In genomic region chr12:117159669-117160210, GRCm38 (mm10) we compare ENCODE assay signal across 10 mouse cellular contexts.
A peak's percentile ranks its signal among the peaks of the same experiment; 100 is the strongest.
DNase-seq lines count a peak whose midpoint lies in the region; ATAC-seq and TF ChIP-seq lines count a peak whose summit lies in the region.
"Had no signal": no experiment of that assay in that cellular context is flagged by ENCODE, and none has a peak within 500 bp of the region (broad histone marks: within the 10 kb centered on the region; RNA-seq: fewer than 3 reads in every experiment).

No protein-coding gene starts in this region.

- peaks cover 25% of the 10 kb centered on the region for H3K4me1 ChIP-seq in embryonic facial prominence, embryonic 13.5 days
- H3K4me1 ChIP-seq in intestine, embryonic 14.5 days (replicated peaks; ENCODE audit: control insufficient read depth, insufficient read depth, low read length), result peaks cover 10% of the 10 kb centered on the region; the same call in 1 of the 2 replicates
- H3K4me1 ChIP-seq in neural tube, embryonic 13.5 days (replicated peaks), result peaks cover 73% of the 10 kb centered on the region

- no peak for TF ChIP-seq CTCF in layer of hippocampus, adult 2 months (conservative IDR thresholded peaks at IDR 0.05)

- intact Hi-C loops in left cerebral cortex, postnatal 25 days (cut with DNase I), result loop anchor here (5.0 to 10.0 kb wide), 2 partner anchors 168 to 195 kb away; no protein-coding TSS in a partner anchor

- no peak overlapping the region; the same call in 1 of the 2 replicates for H3K27ac ChIP-seq in layer of hippocampus, adult 2 months
- H3K27ac ChIP-seq in embryonic facial prominence, embryonic 13.5 days, result no peak overlapping the region
- H3K27ac ChIP-seq in intestine, embryonic 14.5 days (ENCODE audit: low read depth), result no peak overlapping the region
- H3K27ac ChIP-seq in neural tube, embryonic 13.5 days (replicated peaks), result peak overlapping the region; percentile 75

- no peaks in the 10 kb centered on the region for H3K9me3 ChIP-seq in embryonic facial prominence, embryonic 13.5 days
- no peaks in the 10 kb centered on the region for H3K9me3 ChIP-seq in intestine, embryonic 14.5 days (ENCODE audit: control insufficient read depth, low read length)
- no peaks in the 10 kb centered on the region for H3K9me3 ChIP-seq in neural tube, embryonic 13.5 days

- H3K36me3 ChIP-seq in embryonic facial prominence, embryonic 13.5 days, result no peaks in the 10 kb centered on the region
- H3K36me3 ChIP-seq in intestine, embryonic 14.5 days (ENCODE audit: control insufficient read depth, insufficient read depth, low read length), result no peaks in the 10 kb centered on the region
- H3K36me3 ChIP-seq in neural tube, embryonic 13.5 days, result no peaks in the 10 kb centered on the region

- peak overlapping the region; percentile 57 for H3K4me2 ChIP-seq in embryonic facial prominence, embryonic 13.5 days
- H3K4me2 ChIP-seq in intestine, embryonic 14.5 days (ENCODE audit: low read length), result peak overlapping the region; percentile 40; the same call in 1 of the 2 replicates
- peak overlapping the region; percentile 57 for H3K4me2 ChIP-seq in neural tube, embryonic 13.5 days

- peak overlapping the region; percentile 44 for H3K4me3 ChIP-seq in layer of hippocampus, adult 2 months
- peak overlapping the region; percentile 30 for H3K4me3 ChIP-seq in embryonic facial prominence, embryonic 13.5 days
- peak overlapping the region; percentile 15; the same call in 1 of the 2 replicates for H3K4me3 ChIP-seq in intestine, embryonic 14.5 days (ENCODE audit: low read depth, low read length)
- H3K4me3 ChIP-seq in neural tube, embryonic 13.5 days, result peak overlapping the region; percentile 29

- no peak for ATAC-seq in embryonic facial prominence, embryonic 13.5 days (ENCODE audit: insufficient number of reproducible peaks, insufficient read depth, low FRiP score, low TSS enrichment, low read depth)
- ATAC-seq in intestine, embryonic 14.5 days (replicated peaks; ENCODE audit: low FRiP score, low TSS enrichment, low read depth), result peak; percentile 30; the same call in 1 of the 2 replicates
- ATAC-seq in neural tube, embryonic 13.5 days (ENCODE audit: low read depth), result no peak
- ATAC-seq: liver, postnatal 0 days had no signal

- no peak overlapping the region for H3K9ac ChIP-seq in embryonic facial prominence, embryonic 13.5 days
- H3K9ac ChIP-seq in intestine, embryonic 14.5 days (ENCODE audit: low read length), result no peak overlapping the region
- H3K9ac ChIP-seq in neural tube, embryonic 13.5 days, result peak overlapping the region; percentile 39
- H3K9ac ChIP-seq: liver, postnatal 0 days had no signal

- peaks cover 80% of the 10 kb centered on the region for H3K27me3 ChIP-seq in embryonic facial prominence, embryonic 13.5 days
- peaks cover 78% of the 10 kb centered on the region for H3K27me3 ChIP-seq in intestine, embryonic 14.5 days (replicated peaks; ENCODE audit: control insufficient read depth, insufficient read depth, low read length)
- H3K27me3 ChIP-seq in neural tube, embryonic 13.5 days, result peaks cover 60% of the 10 kb centered on the region

- DNase-seq in layer of hippocampus, adult 2 months (ENCODE audit: low spot score in 2 of 2), result no peak
- DNase-seq in layer of hippocampus, adult 9-10 months (ENCODE audit: low spot score), result no peak
- DNase-seq in intestine, embryonic 14.5 days (ENCODE audit: low spot score), result no peak
- DNase-seq in layer of hippocampus, postnatal 25 days (ENCODE audit: extremely low spot score in 1 of 2, low spot score in 1 of 2), result no peak
- no peak for DNase-seq in thymus, postnatal 0 days (ENCODE audit: low spot score)
- DNase-seq in left cerebral cortex, postnatal 25 days (ENCODE audit: low spot score in 2 of 2), result no peak
- DNase-seq: cerebellum, adult 11 months; liver, postnatal 0 days had no signal

- WGBS in embryonic facial prominence, embryonic 13.5 days, result 8% methylated on average over 15 of the region's 15 CpGs
- 5% methylated on average over 15 of the region's 15 CpGs for WGBS in intestine, embryonic 14.5 days
- WGBS in neural tube, embryonic 13.5 days, result 13% methylated on average over 15 of the region's 15 CpGs
